Mouse (Mus musculus) megakaryocyte, embryonic 14.5 days (primary cell): ENCODE data around the gene Cdk5.

ENCODE experiments used
- FLI1 ChIP-seq: IDR thresholded peaks from 2 replicates; pipeline ENCODE4 v1.6.1; 2012; ENCODE audit warnings: low read length, inconsistent platforms, mixed read lengths
- GATA1 ChIP-seq: IDR thresholded peaks from 3 replicates; pipeline ENCODE4 v1.6.1; 2012; ENCODE audit warnings: mixed read lengths, low read length, inconsistent platforms, borderline replicate concordance

GRCm38 (mm10) chr5:24446630-24447029 is 23.3 kb upstream of the Cdk5 start:
- TF ChIP-seq GATA1 (no peak), FLI1 (no peak)
